ENCODE assay signal across 7 mouse cellular contexts in genomic region chr10:121739548-121740505, GRCm38 (mm10). TPM values are rescaled to one million over a fixed set of nuclear protein-coding genes. Genes with fewer than 3 reads are reported as not detected.
DNase-seq lines count a peak whose midpoint lies in the region; ATAC-seq lines count a peak whose summit lies in the region.

TSS of gene BC048403 (plus strand) at chr10:121739937.

- peaks cover 4% of the 10 kb centered on the region for H3K36me3 ChIP-seq in embryonic facial prominence, embryonic 10.5 days (replicated peaks)
- no peaks in the 10 kb centered on the region for H3K36me3 ChIP-seq in limb, embryonic 11.5 days (ENCODE audit: control insufficient read depth, insufficient read depth, low read length)
- H3K36me3 ChIP-seq in midbrain, embryonic 14.5 days (ENCODE audit: control insufficient read depth, insufficient read depth, low read length): no peaks in the 10 kb centered on the region

- WGBS in embryonic facial prominence, embryonic 10.5 days: under 1% methylated on average over 68 of the region's 68 CpGs
- WGBS in limb, embryonic 11.5 days: under 1% methylated on average over 67 of the region's 68 CpGs
- under 1% methylated on average over 66 of the region's 68 CpGs for WGBS in midbrain, embryonic 14.5 days

- DNase-seq in adrenal gland, postnatal 10 days: peak; percentile 93
- peak; percentile 92 for DNase-seq in embryonic facial prominence, embryonic 10.5 days (ENCODE audit: low spot score)
- peak; percentile 99 for DNase-seq in heart, adult 11 months
- peak; percentile 89 for DNase-seq in kidney, adult 18-20 months
- DNase-seq in limb, embryonic 11.5 days (ENCODE audit: low spot score): peak; percentile 91
- DNase-seq in midbrain, embryonic 14.5 days: peak; percentile 94
- peak; percentile 80 to 90 for DNase-seq in spleen, adult 18-20 months

- peak within 1 kb of the TSS; percentile 93 for H3K27ac ChIP-seq in embryonic facial prominence, embryonic 10.5 days (replicated peaks)
- H3K27ac ChIP-seq in limb, embryonic 11.5 days (replicated peaks; ENCODE audit: low read depth, low read length): no peak within 1 kb of the TSS
- peak within 1 kb of the TSS; percentile 72 for H3K27ac ChIP-seq in midbrain, embryonic 14.5 days (replicated peaks; ENCODE audit: low read depth, low read length)

- peak within 1 kb of the TSS; percentile 75 for H3K4me2 ChIP-seq in limb, embryonic 11.5 days (ENCODE audit: low read depth, severe bottlenecking)
- H3K4me2 ChIP-seq in midbrain, embryonic 14.5 days (ENCODE audit: low read length): peak within 1 kb of the TSS; percentile 91

- H3K4me3 ChIP-seq in embryonic facial prominence, embryonic 10.5 days: peak within 1 kb of the TSS; percentile 94
- H3K4me3 ChIP-seq in limb, embryonic 11.5 days (ENCODE audit: low read depth, low read length): peak within 1 kb of the TSS; percentile 79
- peak within 1 kb of the TSS; percentile 93 for H3K4me3 ChIP-seq in midbrain, embryonic 14.5 days (replicated peaks; ENCODE audit: low read depth, low read length)

- peak within 1 kb of the TSS; percentile 72 for H3K9ac ChIP-seq in limb, embryonic 11.5 days (ENCODE audit: low read length)
- H3K9ac ChIP-seq in midbrain, embryonic 14.5 days (replicated peaks; ENCODE audit: low read length): peak within 1 kb of the TSS; percentile 72

- ATAC-seq in limb, embryonic 11.5 days (ENCODE audit: insufficient number of reproducible peaks, low FRiP score, low TSS enrichment, low read depth): peak; percentile 91
- peak; percentile 91 for ATAC-seq in midbrain, embryonic 14.5 days (ENCODE audit: low FRiP score, low TSS enrichment)

- no peaks in the 10 kb centered on the region for H3K27me3 ChIP-seq in embryonic facial prominence, embryonic 10.5 days (replicated peaks; ENCODE audit: low read depth, poor library complexity, severe bottlenecking)
- H3K27me3 ChIP-seq in limb, embryonic 11.5 days (ENCODE audit: control insufficient read depth, insufficient read depth, low read length): no peaks in the 10 kb centered on the region
- no peaks in the 10 kb centered on the region for H3K27me3 ChIP-seq in midbrain, embryonic 14.5 days (ENCODE audit: control insufficient read depth, insufficient read depth, low read length)

- peaks cover 28% of the 10 kb centered on the region for H3K4me1 ChIP-seq in embryonic facial prominence, embryonic 10.5 days
- H3K4me1 ChIP-seq in limb, embryonic 11.5 days (ENCODE audit: control insufficient read depth, insufficient read depth, low read length): peaks cover 5% of the 10 kb centered on the region; the same call in 1 of the 2 replicates
- no peaks in the 10 kb centered on the region; the same call in 1 of the 2 replicates for H3K4me1 ChIP-seq in midbrain, embryonic 14.5 days (ENCODE audit: control insufficient read depth, insufficient read depth, low read length)

- 0 out of 2 replicates have a peak, but pooled peaks cover 5% of the 10 kb centered on the region for H3K9me3 ChIP-seq in embryonic facial prominence, embryonic 10.5 days
- H3K9me3 ChIP-seq in limb, embryonic 11.5 days (ENCODE audit: control insufficient read depth, low read length): no peaks in the 10 kb centered on the region
- H3K9me3 ChIP-seq in midbrain, embryonic 14.5 days (ENCODE audit: control insufficient read depth, low read length): no peaks in the 10 kb centered on the region

RNA-seq across cellular contexts. Expression of gene BC048403, which starts in this region (rescaled TPM):
- total RNA-seq in adrenal gland, postnatal 10 days (2021): 1 to 10 TPM; 7.0 to 7.6 TPM
- polyA plus RNA-seq in embryonic facial prominence, embryonic 10.5 days (2016; fragmentation: Nextera tagmentation; extraction: Ambion mirVana): 2.8 and 3.6 TPM in 2 replicates
- polyA plus RNA-seq in limb, embryonic 11.5 days (2014; fragmentation: Nextera tagmentation; extraction: Ambion mirVana): 2.6 and 3.4 TPM in 2 replicates
- 2.1 and 2.6 TPM in 2 replicates for polyA plus RNA-seq in midbrain, embryonic 14.5 days (2014; fragmentation: Nextera tagmentation; extraction: Ambion mirVana)
